Mouse (Mus musculus): ENCODE results near the gene Il27.

DNA sequence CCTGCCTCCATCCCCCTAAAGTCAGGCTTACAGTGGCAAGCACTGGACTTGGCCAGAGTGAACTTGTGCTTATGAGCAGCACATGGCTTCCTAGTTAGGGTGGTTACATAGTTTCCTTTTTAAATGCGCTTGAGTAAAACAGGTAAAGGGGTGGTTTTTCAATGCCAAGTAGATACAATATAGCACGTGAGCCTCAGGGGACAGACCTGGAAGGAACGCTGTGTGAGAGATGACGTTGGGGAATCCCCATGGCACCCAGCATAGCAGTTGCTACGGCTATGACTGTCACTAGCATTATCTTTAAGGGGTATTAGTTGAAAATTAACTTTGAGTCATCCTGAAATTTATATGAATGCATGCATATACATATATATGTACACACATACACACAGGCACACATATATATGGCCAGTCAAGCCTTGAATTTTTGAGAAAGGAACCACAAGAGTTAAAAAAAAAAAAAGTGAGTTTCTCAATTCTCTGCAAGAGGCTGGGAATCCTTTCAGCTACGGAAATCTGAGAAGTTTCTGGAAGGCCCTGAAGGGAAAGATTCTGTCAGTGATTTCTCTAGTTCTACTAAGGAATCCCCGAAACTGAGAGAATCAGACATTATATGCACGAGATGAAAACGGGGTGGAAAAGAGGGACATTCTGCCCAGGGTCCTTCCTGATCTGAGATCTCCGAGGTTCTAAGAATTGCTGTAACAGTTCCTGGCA lies 25.0 kb upstream of the Il27 start:
- TF ChIP-seq CTCF (IDR thresholded peaks at IDR 0.05): no peak
- no peak for TF ChIP-seq POLR2A (IDR thresholded peaks at IDR 0.05; ENCODE audit: insufficient read depth, low read depth, low read length)
- no peak for TF ChIP-seq EP300 (IDR thresholded peaks at IDR 0.05; ENCODE audit: insufficient read depth, low read depth, low read length)

Measured in heart, adult 2 months (tissue).